Comparison of ENCODE assay signal across 23 mouse cellular contexts in genomic region chr17:27497798-27498197, GRCm38 (mm10). TPM values are rescaled to one million over a fixed set of nuclear protein-coding genes. Genes with fewer than 3 reads are reported as not detected.
DNase-seq lines count a peak whose midpoint lies in the region; ATAC-seq and TF ChIP-seq lines count a peak whose summit lies in the region.
"Had no signal": no experiment of that assay in that cellular context is flagged by ENCODE, and none has a peak within 500 bp of the region (broad histone marks: within the 10 kb centered on the region; RNA-seq: fewer than 3 reads in every experiment).

No protein-coding gene starts in this region.

- H3K4me2 ChIP-seq in midbrain, embryonic 15.5 days = no peak overlapping the region
- H3K4me2 ChIP-seq: forebrain, embryonic 13.5 days; heart, embryonic 11.5 days; hindbrain, embryonic 14.5 days had no signal

- no peak for TF ChIP-seq CTCF in cerebellum, adult 2 months (IDR thresholded peaks at IDR 0.05; ENCODE audit: borderline replicate concordance, insufficient read depth, low read depth, low read length)

- H3K4me1 ChIP-seq in cerebellum, adult 2 months (ENCODE audit: control insufficient read depth, insufficient read depth, low read length) = peaks cover 76% of the 10 kb centered on the region
- peaks cover 71% of the 10 kb centered on the region for H3K4me1 ChIP-seq in midbrain, embryonic 10.5 days
- peaks cover 29% of the 10 kb centered on the region for H3K4me1 ChIP-seq in midbrain, embryonic 15.5 days

- peak; percentile 9 for DNase-seq in CD4-positive, CD25-positive, alpha-beta regulatory T cell, adult 2 months (ENCODE audit: low read depth, low spot score)
- peak in 1 of 2 experiments; percentile 54 for DNase-seq in cerebellum, adult 2 months
- DNase-seq in cerebellum, adult 18-20 months = no peak
- DNase-seq in midbrain, embryonic 10.5 days (ENCODE audit: low spot score) = no peak
- peak; percentile 26 for DNase-seq in thymus, postnatal 14 days
- no peak for DNase-seq in thymus, postnatal 36 days
- DNase-seq: adrenal gland, adult 2 months; adrenal gland, postnatal 14 days; cerebellum, adult 9-10 months; gastrocnemius, adult 2 months; gastrocnemius, postnatal 14 days; heart, adult 11 months had no signal

- 17% methylated on average over 5 of the region's 5 CpGs for WGBS in cerebellum, adult 2 months
- 87% methylated on average over 5 of the region's 5 CpGs for WGBS in midbrain, embryonic 10.5 days
- 80% methylated on average over 5 of the region's 5 CpGs for WGBS in midbrain, embryonic 15.5 days

- TF ChIP-seq POLR2A in cerebellum, adult 2 months (IDR thresholded peaks at IDR 0.05; ENCODE audit: borderline replicate concordance, insufficient read depth, low read length) = no peak

- no peaks in the 10 kb centered on the region for H3K36me3 ChIP-seq in midbrain, embryonic 10.5 days
- no peaks in the 10 kb centered on the region for H3K36me3 ChIP-seq in midbrain, embryonic 15.5 days (replicated peaks)
- H3K36me3 ChIP-seq: forebrain, embryonic 10.5 days had no signal

- ATAC-seq in CD4-positive, CD25-positive, alpha-beta regulatory T cell, adult 4 months = no peak
- ATAC-seq in midbrain, embryonic 15.5 days (replicated peaks) = no peak
- ATAC-seq: forebrain, embryonic 13.5 days; forebrain, embryonic 16.5 days; hindbrain, postnatal 0 days; inflammation-experienced regulatory T-cells, adult 6 months; intestine, embryonic 16.5 days had no signal

- peak overlapping the region; percentile 91 for H3K27ac ChIP-seq in cerebellum, adult 2 months (ENCODE audit: insufficient read depth, low read length)
- H3K27ac ChIP-seq in midbrain, embryonic 10.5 days (replicated peaks) = peak overlapping the region; percentile 95
- H3K27ac ChIP-seq in midbrain, embryonic 15.5 days = no peak overlapping the region
- H3K27ac ChIP-seq: forebrain, embryonic 13.5 days; gastrocnemius, adult 2 months; hindbrain, embryonic 14.5 days; hindbrain, postnatal 0 days had no signal

- H3K4me3 ChIP-seq in cerebellum, adult 2 months (replicated peaks; ENCODE audit: insufficient read depth, low read depth, low read length) = no peak overlapping the region
- no peak overlapping the region for H3K4me3 ChIP-seq in midbrain, embryonic 10.5 days
- no peak overlapping the region for H3K4me3 ChIP-seq in midbrain, embryonic 15.5 days
- H3K4me3 ChIP-seq: forebrain, embryonic 10.5 days; forebrain, embryonic 13.5 days; gastrocnemius, adult 2 months had no signal

- no peaks in the 10 kb centered on the region for H3K27me3 ChIP-seq in cerebellum, adult 2 months (ENCODE audit: control insufficient read depth, insufficient read depth, low read length)
- peaks cover 4% of the 10 kb centered on the region; the same call in 1 of the 2 replicates for H3K27me3 ChIP-seq in midbrain, embryonic 10.5 days (ENCODE audit: low read depth, poor library complexity, severe bottlenecking)
- H3K27me3 ChIP-seq in midbrain, embryonic 15.5 days (replicated peaks) = no peaks in the 10 kb centered on the region

- H3K9ac ChIP-seq in midbrain, embryonic 15.5 days = no peak overlapping the region
- H3K9ac ChIP-seq: forebrain, embryonic 13.5 days; hindbrain, embryonic 14.5 days had no signal

- H3K9me3 ChIP-seq in midbrain, embryonic 10.5 days (replicated peaks) = no peaks in the 10 kb centered on the region
- no peaks in the 10 kb centered on the region for H3K9me3 ChIP-seq in midbrain, embryonic 15.5 days
- H3K9me3 ChIP-seq: forebrain, embryonic 13.5 days had no signal

RNA-seq across cellular contexts. Expression of gene Grm4, which starts 23.4 kb away (rescaled TPM):
- not detected for polyA plus RNA-seq in CD4-positive, CD25-positive, alpha-beta regulatory T cell, adult 4 months (2017; shearing (Covaris generic))
- 310 and 403 TPM in 2 replicates for polyA plus RNA-seq in cerebellum, adult 2 months (2012; rRNA removed)
- polyA plus RNA-seq in midbrain, embryonic 10.5 days (2016; fragmentation: Nextera tagmentation; extraction: Ambion mirVana) = 2.8 and 3.5 TPM in 2 replicates
- polyA plus RNA-seq in midbrain, embryonic 15.5 days (2015; fragmentation: Nextera tagmentation; extraction: Ambion mirVana) = 10.7 and 10.9 TPM in 2 replicates
- polyA plus RNA-seq: heart, embryonic 14.5 days had no signal

RNA-seq across cellular contexts. Expression of gene Hmga1, which starts 58.5 kb away (rescaled TPM):
- polyA plus RNA-seq in CD4-positive, CD25-positive, alpha-beta regulatory T cell, adult 4 months (2017; shearing (Covaris generic)) = 10 to 100 TPM; 82.7 to 84.0 TPM
- polyA plus RNA-seq in cerebellum, adult 2 months (2012; rRNA removed) = 124 and 133 TPM in 2 replicates
- polyA plus RNA-seq in midbrain, embryonic 10.5 days (2016; fragmentation: Nextera tagmentation; extraction: Ambion mirVana) = 620 and 831 TPM in 2 replicates
- polyA plus RNA-seq in midbrain, embryonic 15.5 days (2015; fragmentation: Nextera tagmentation; extraction: Ambion mirVana) = 138 and 141 TPM in 2 replicates

Comparison
In these comparisons a context has a peak if more than half of its experiments do, and no peak if none do; other contexts are left out.
1. DNase-seq: peak in CD4-positive, CD25-positive, alpha-beta regulatory T cell, adult 2 months (single experiment) and thymus, postnatal 14 days (single experiment); none in cerebellum, adult 18-20 months (0 of 2), midbrain, embryonic 10.5 days (single experiment) and thymus, postnatal 36 days (0 of 2).
2. RNA of gene Grm4, which starts 23.4 kb away (polyA plus RNA-seq): 310 to 403 TPM in cerebellum, adult 2 months; 10.7 to 10.9 TPM in midbrain, embryonic 15.5 days, 2.8 to 3.5 TPM in midbrain, embryonic 10.5 days and not detected in CD4-positive, CD25-positive, alpha-beta regulatory T cell, adult 4 months; every median in the first group is over 10 times any median in the second.